Mouse (Mus musculus): ENCODE data around the gene Xbp1.
"Not testable (repeated sequence)": the region's sequence is repeated elsewhere in the genome, so short reads cannot be mapped to it uniquely, and the experiment has no call there.

Gene Xbp1

DNA sequence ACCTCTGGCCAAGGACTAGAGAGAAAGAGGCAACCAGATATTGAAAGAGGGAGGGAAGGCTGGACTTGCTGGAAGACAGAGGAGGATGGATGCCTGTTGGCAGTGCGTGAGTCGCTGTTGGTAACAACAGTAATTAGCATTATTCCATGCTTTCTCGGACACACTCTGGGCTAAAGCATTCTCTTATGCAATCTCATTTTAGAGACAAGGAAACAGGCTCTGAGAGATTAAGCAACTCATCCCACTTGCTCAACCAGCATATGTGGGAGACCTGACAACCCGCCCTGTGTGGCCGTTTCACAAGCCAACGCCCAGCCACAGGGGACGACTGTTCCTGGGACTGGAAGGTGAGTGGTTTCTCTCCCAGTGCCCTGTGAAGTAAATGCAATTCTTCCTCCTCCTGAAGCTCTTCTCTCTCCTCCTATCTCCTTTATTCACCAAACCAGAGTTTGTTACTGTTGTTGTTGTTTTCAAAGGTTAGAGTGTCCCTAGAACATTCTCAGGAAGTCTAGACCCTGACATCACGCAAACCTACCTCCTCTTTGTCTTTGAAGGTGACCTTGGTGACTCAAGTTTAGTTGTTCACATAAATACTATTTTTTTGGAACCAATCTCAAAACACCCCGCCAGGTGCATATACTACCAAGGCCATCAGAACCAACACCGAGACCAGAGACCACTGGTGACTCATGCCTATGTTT, 18.0 kb upstream of the Xbp1 start:
- DNase-seq (ENCODE audit: low spot score in 2 of 2): no peak

DNA sequence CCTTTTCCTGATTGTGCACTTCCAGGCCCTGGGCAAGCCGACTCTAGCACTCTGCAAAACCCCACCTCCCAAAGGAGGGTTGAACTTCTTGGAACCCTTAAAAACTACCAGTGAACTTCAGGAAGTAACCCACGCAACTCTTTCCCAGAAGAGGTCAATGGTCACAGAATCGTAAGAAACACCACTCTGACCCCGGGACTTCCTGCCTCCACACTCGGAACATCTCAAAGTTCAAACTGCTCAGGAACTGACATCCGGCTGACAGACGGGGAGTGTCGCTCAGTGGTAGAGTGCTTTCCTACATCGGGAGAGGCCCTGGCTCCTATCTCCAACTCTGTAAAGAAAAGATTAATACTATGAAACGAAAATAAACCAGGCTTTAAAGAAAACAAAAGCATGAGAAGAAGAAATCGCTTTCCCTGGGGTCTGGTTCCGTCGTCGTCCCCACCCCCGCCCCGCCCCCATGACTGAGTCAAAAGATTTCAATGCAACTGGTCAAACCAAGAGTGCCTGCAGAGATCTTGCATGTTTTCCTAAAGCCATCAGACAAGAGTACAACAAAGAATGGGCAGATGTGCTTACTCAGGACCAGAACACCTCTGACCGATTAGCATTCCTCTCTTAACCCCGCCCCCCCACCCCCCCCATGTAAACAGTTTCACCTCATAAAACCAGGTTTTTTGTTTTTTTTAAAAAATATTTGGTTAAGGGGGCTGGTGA, 14.4 kb upstream of the Xbp1 start:
- no peak for DNase-seq (ENCODE audit: low spot score in 2 of 2)

- no peak for DNase-seq (ENCODE audit: low spot score in 2 of 2)
These were observed 11.0 kb upstream of the Xbp1 start for GRCm38 (mm10) chr11:5509215-5510098.

GRCm38 (mm10) chr11:5510099-5510391, 10.4 kb upstream of the Xbp1 start:
- no peak for DNase-seq (ENCODE audit: low spot score in 2 of 2)

- not testable (repeated sequence) for DNase-seq (ENCODE audit: low spot score in 2 of 2)
These were observed 9.8 kb upstream of the Xbp1 start for GRCm38 (mm10) chr11:5510686-5511085.

DNA sequence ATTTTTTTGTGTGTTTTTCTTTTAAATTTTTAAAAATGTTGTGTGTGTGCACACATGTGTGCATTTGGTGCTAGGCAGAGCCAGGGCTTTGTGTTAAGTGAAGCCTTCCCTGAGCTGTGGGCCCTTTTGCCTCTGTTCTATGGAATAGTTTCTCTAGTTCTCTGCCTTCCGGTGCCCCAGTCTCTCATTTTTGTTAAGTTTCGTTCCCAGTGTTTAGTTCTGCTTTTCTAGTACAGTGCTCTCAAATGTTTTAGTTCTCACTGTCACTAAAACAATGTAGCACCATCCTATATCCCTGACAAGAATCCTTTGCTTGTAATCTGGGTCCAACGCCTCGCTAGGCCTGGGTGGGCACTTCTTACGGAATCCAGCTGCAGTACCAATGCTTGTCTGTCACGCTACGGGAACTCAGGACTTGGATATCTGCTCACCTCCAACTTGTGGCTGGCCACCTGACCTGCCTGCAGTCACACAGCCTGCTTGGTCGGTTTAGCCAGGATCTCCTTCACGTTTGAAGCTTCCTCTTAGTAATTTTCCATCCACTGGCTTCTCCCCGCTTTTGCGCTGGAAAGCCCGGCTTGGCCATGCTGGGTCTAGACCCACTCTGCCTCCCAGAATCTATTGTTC, 8.2 kb upstream of the Xbp1 start:
- DNase-seq (ENCODE audit: low spot score in 2 of 2): no peak

DNA sequence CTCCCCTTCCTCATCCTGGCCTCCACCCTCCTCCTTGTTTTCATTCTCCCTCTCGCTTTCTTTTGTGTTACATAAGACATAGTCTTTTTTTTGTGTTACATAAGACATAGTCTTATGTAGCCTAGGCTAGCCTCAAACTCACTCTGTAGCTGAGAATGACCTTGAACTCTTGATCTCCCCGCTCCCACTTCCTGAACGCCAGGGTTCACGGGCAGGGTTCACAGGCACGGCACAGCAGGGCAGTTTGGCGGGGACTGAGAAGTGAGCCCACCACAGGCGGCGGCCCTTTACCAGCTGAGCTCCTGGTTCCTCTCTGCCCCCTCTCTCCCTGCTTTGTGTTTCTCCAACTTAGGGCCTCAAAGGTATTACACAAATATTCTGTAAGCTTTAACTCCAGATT, 7.5 kb upstream of the Xbp1 start:
- no peak for DNase-seq (ENCODE audit: low spot score in 2 of 2)

- no peak for DNase-seq (ENCODE audit: low spot score in 2 of 2)
These were observed 6.4 kb upstream of the Xbp1 start for GRCm38 (mm10) chr11:5514091-5514490.

DNA sequence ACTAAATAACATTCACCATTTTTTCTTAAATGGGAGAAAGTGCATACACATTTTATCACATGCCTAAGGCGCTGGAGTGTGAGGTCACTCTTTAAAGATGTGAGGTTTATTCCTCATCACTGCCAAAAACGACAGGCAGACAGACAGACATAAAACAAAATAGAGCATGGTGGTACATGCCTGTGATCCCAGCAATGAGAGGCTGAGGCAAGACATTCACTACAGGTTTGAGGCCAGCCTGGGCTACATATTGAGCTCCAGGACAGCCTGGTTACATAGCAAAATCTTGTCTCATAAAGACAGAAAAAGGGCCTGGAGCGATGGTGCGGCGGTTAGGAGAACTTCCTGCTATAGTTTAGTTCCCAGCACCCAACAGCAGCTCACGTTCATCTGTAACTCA, 5.3 kb upstream of the Xbp1 start:
- no peak for DNase-seq (ENCODE audit: low spot score in 2 of 2)

- no peak for DNase-seq (ENCODE audit: low spot score in 2 of 2)
These were observed 4.8 kb upstream of the Xbp1 start for GRCm38 (mm10) chr11:5515655-5516054.

GRCm38 (mm10) chr11:5516151-5516550, 4.3 kb upstream of the Xbp1 start:
- DNase-seq (ENCODE audit: low spot score in 2 of 2): no peak

- no peak for DNase-seq (ENCODE audit: low spot score in 2 of 2)
These were observed 3.8 kb upstream of the Xbp1 start for GRCm38 (mm10) chr11:5516617-5517016.

GRCm38 (mm10) chr11:5517346-5517745, 3.1 kb upstream of the Xbp1 start:
- no peak for DNase-seq (ENCODE audit: low spot score in 2 of 2)

DNA sequence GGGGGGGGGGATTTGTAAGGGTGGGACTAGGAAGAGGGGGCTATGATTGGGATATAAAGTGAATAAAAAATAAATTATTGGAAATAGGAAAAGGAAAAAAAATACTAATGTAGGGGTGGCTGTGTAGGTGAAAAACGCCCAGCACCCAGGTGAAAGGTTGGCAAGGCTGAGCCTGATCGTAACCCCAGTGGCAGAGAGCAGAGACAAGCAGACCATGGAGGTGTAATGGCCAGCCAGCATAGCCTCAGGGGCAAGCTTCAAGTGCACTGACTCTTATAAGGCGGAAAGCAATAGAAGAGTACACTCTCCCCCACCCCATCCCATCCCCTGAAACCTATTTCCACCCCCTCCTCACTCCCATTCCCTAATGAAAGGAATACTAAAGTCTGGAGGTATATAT, 778 bp upstream of the Xbp1 start:
- DNase-seq (ENCODE audit: low spot score in 2 of 2): no peak

- DNase-seq (ENCODE audit: low spot score in 2 of 2): peak in 1 of 2 experiments; percentile 35
These were observed 732 bp downstream of the Xbp1 start for GRCm38 (mm10) chr11:5521266-5521515.

GRCm38 (mm10) chr11:5521516-5522291, 1.2 kb downstream of the Xbp1 start:
- DNase-seq (ENCODE audit: low spot score in 2 of 2): peak in 1 of 2 experiments; percentile 58

DNA sequence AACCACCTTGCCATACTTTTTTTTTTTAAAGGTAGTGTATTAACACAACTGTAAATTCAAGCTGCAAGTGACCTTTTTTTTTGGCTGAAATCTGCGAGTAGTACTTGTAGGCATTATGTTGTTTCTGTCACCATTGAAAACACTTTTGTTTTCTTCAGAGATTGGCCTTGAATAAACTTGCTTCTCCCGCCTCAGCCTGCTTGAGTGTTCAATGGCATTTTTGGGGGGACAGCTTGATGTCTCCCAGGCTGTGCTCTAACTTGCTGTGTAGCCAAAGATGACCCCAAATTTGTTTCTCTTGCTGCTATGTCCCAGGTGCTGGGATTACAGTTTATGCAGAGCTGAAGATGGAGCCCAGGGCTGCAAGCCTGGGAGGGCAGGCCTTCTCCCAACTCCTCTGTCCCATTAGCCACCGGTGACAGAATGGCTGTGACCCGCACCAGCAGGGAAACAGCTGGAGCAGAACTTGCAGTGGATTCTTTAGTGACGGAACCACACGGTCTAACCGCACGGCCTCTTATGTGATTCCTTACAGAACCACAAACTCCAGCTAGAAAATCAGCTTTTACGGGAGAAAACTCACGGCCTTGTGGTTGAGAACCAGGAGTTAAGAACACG, 2.4 kb downstream of the Xbp1 start:
- DNase-seq (ENCODE audit: low spot score in 2 of 2): no peak

DNA sequence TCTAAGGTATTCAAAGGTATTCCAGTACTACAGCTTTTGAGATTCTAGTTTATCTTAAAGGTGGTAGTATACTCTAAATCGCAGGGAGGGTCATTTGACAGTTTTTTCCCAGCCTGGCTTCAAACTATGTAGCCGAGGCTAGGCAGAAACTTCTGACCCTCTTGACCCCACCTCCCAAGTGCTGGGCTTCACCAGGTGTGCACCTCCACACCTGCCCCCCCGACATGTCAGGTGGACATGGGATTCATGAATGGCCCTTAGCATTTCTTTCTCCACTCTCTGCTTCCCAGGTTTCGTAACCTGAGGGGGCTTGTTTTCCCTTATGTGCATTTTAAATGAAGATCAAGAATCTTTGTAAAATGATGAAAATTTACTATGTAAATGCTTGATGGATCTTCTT, 5.0 kb downstream of the Xbp1 start:
- DNase-seq (ENCODE audit: low spot score in 2 of 2): no peak

GRCm38 (mm10) chr11:5526573-5527439, 6.3 kb downstream of the Xbp1 start:
- DNase-seq (ENCODE audit: low spot score in 2 of 2): no peak

DNA sequence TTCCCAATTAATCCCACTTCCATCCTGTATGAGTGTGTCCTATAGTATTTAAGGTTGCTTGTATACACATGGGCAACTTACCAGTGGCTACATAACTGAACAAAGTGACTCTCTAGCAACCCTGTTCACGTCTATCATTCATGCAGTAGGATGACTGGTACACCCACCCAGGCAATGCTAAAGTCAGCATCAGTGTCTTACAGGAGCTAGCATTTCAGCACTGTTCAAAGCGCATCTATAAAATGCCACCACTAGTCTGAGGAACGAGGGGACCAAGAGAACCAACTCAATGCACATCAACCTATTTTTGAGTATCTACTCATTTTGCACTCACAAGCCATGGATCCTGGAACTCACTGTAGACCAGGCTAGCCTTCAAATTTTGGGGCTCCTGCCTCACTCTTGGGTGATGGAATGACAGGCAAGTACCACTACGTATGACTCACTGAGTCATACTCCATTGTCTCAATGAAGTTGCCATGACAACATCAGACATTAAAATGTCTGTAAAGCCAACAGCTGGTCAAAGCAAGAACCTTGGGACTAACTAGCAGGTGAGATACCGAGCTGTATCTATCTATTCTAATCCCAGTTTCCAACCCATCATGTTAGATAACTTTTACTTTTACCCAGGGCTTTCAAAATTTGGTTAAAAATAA, 7.5 kb downstream of the Xbp1 start:
- DNase-seq (ENCODE audit: low spot score in 2 of 2): no peak

All from urinary bladder, postnatal 4 days (tissue).